Mouse (Mus musculus) adrenal gland, postnatal 4 days (tissue): ENCODE measurements around the gene Apon. TPM values are rescaled to one million over a fixed set of nuclear protein-coding genes. Genes with fewer than 3 reads are reported as not detected.
"Not testable (repeated sequence)": the region's sequence is repeated elsewhere in the genome, so short reads cannot be mapped to it uniquely, and the experiment has no call there.

Source experiments
- DNase-seq, 2 experiments: peaks; one replicate each; pipeline ENCODE4 v3.0.0; 2021 to 2022; ENCODE audit warnings: low spot score in 2 of 2, mixed read lengths in 2 of 2
- total RNA-seq, 2 experiments: library from RNA; stranded (reverse); gene quantifications; 2 replicates each; pipeline ENCODE4 v1.2.3; 2021

Gene Apon
- total RNA-seq, 2 experiments from 2014 or later = 4.7 TPM; not detected in 1

GRCm38 (mm10) chr10:128232420-128232985, 21.4 kb upstream of the Apon start:
- DNase-seq = peak in 1 of 2 experiments; percentile 25

DNA sequence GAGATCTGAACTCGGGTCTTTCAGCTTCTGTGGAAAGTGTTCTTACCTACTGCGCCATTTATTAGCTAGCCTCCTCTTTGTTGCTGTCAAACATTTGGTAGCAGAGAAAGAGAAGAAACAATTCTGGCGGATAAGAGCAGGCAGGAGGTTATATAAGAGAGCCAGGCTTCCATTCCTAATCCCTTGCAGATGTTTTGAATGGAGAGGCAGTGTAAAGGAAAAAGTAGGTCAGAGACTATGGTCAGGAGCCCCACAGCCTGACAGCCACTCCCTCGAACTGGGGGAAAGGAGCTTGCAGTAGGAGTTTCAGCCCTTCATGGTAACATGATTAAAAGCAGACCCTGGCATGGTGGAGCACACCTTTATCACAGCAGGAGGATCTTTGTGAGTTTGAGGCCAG, 17.6 kb upstream of the Apon start:
- no peak for DNase-seq

DNA sequence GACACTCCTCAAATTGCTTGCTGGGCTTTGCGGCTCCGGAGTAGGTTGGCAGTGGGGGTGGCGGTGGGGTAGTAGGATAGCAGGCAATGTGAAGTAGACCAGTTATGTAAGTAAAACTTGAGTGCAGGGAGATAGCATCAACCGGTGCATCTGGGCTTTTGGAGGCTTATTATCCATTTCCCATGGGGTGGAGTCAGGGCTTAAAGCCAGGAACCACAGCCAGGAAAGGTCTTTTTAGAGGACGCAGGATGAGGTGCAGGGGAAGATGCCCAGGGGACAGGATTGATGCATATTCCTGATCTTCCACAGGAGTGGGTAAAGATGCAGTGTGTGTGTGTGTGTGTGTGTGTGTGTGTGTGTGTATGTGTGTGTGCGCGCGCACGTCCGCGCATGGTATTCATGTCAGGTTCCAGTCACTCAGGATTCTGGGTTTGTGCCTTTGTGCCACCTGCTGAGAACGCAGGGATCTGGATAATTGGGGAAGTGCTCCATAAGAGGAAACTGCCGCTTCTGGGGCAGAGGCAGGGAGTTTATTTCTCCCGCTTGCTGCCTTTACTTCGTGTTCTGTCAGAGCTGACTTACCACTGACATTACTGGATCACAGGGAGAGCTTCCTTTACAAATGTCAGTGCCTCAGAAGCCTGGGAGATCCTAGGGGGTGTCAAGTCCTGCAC, 16.0 kb upstream of the Apon start:
- DNase-seq = no peak

DNA sequence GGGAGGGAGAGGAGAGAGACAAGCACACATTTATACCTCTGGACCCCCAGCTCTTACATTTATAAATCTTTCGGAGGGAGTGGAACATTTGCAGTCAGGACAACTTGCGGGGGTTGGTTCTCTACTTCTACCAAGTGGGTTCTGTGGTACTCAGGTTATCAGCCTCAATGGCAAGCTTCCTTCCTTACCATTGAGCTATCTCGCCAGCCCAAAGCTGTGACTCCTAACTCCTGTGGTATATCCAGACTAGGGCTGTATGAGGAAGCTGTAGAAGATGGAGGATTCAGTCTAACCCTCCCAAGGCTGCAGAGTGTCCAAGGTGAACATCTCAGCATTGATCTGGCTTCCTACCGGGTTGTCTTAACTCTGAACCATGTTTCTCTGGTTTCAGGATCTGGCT, 14.8 kb upstream of the Apon start:
- no peak for DNase-seq

- DNase-seq = no peak
These were observed 13.8 kb upstream of the Apon start for GRCm38 (mm10) chr10:128240131-128240530.

DNA sequence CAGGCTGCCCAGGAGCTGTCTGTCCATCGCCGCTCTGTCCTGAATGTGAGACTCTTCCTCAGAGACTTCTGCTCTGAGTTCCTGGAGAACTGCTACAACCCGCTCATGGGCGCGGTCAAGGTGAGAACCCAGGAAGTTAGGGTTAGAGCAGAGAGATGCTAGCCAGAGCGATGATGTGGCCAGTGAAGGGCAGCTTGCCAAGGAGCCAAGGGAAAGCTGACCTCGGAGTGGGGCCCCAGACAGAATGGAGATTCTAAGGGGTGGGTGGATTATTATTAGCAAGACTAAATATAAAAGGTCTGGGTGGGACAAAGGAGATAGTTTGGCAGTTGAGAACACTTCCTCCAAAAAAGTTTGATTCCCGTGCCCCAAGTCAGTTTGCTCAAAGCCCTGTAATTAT, 10.6 kb upstream of the Apon start:
- no peak for DNase-seq

- DNase-seq = no peak
These were observed 9.8 kb upstream of the Apon start for GRCm38 (mm10) chr10:128244121-128244520.

DNA sequence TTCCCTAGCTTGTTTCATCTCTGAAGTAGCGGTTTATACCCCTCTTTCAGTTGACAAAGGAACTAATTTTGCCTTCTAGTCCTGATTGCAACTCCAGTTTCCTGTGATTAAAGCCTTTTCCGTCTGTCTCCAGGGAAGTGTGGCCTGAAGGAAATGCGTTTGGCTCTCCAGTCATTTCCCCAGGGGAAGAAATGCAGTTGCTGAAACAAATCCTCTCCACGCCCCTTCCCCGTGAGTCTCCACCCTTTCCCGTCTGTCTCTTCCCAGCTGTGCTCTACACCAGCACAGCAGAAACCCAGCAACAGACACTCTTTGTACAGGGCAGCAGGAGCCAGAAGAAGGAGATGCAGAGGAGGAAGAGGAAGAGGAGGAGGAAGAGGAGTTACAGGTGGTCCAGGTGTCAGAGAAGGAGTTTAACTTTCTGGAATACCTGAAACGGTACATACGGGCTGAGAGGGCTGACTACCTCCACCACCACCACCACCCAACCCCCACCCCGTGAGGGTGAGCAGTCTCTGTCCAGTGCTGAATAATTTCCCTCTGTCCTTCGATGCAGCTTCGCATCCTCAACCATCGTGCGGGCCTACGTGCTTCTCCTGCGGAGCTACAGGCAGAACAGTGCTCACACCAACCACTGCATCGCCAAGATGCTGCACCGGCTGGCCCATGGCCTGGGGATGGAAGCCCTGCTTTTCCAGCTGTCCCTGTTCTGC, 6.7 kb upstream of the Apon start:
- no peak for DNase-seq

DNA sequence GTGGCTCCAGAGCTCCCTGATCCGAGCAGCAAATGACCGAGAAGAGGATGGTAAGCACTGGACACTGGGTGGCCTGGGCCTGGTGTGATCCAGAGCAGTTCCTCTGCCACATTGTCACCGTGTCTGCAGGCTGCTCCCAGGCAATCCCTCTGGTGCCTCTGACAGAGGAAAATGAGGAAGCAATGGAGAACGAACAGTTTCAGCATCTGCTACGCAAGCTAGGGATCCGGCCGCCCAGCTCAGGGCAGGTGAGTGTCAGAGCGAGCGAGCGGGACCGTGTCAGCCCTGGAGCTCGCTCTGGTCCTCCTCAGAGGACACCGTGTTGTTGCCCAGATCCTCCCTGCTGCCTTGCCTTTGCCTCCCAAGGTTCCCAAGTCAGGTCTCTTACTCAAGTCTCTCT, 3.3 kb upstream of the Apon start:
- DNase-seq = no peak

- no peak for DNase-seq
These were observed 2.0 kb downstream of the Apon start for GRCm38 (mm10) chr10:128255925-128256324.

DNA sequence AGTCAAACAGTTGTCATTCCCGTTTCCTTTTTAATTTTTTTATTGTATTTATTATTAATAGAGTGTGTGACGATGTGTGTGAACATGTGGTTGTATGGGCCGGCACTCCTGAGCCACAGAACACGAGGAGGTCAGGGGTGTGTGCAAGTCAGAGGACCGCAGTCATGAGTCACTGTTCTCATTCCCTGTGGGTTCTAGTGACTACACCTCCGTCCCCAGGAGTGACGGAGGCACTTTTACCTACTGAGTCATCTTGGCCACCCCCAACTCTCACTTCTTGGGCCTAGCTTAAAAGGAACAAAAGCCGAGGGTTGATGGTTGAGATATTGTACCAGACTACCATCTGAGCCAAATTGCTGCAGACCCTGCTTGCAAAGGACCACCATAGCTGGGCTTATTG, 2.4 kb downstream of the Apon start:
- DNase-seq = no peak

DNA sequence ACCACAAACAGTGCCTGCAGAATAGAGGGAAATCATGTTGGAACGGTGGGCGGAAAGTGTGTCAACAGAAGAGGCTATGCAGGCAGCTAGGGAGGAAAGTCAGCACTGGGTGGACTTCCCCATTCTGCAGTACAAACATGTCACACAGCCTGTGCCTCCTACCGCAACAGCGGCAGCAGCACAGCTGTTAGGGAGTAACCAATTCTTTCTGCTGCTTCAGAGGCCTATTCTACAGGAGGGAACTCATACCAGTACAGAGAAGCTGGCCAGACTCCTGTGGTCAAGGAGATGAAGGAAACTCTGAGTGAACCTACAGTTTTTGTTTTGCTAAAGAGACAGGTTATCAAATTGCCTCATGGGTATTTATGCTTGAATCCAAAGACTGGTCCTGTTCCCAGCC, 5.1 kb downstream of the Apon start:
- no peak for DNase-seq

- no peak for DNase-seq
These were observed 6.0 kb downstream of the Apon start for GRCm38 (mm10) chr10:128259946-128260345.

- DNase-seq = not testable (repeated sequence)
These were observed 6.5 kb downstream of the Apon start for GRCm38 (mm10) chr10:128260376-128260775.

DNA sequence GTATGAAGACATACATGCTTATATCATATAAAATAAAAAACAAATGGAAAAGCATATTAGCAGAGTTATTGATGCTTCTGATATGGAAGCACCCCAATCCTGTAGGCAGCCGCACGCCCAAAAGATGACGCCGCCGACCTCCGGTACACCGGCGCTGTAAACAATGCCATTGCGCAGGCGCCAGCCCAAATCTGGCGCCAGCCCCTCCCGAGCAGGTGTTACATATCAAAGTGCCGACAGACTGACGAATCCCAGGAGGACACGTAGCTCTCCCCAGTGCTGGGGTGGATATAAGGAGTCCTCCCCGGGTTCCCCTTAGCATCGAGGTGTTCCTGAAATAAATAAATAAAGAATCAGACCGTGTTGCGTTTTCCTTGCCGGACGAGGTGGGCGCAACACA, 8.4 kb downstream of the Apon start:
- DNase-seq = no peak

DNA sequence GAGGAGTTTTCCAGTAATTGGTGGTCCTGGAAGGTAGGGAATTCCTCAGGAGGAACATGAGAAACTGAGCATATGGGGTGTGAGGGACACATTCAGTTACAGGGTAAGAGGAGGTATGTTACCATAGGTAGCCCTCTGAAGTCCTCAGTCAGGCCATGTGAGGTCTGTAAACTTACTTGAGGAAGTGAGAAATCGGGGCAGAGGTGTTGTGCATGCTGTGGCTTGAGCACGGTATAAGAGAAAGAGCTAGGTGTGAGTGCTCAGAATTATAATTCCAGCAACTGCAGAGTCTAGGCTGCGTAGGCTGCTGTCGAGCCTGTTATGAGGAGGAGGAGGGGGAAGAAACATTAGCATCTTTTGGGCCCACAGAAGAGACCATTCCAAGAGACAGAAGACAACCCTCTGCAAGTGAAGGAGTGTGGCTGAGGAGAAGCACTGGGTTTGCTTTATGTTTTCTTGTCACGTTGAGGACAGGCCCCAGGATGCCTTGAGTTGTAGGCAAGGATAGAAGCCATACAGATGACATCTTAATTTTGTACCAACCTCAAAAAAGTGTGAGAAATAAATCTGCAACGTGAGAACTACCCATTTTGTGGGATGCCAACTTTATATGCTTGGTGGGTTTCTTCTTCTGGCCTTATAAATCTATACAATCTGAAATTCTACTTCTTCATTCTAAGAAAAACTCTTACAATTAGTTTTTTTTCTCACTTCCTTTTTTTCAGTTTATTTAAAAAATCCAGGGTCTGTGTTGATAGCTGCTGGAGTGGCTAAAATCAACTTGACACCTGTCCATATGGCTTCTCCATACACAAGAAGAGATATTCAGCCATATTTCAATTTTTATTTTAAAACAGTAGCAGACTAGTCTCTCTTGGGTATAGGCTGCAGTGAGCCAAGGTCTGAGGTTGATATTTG, 9.8 kb downstream of the Apon start:
- no peak for DNase-seq

- no peak for DNase-seq
These were observed 14.5 kb downstream of the Apon start, which contains the start of gene Apof for GRCm38 (mm10) chr10:128268371-128268770. Gene Apof (plus strand): TSS chr10:128268671.

GRCm38 (mm10) chr10:128269206-128269910, 15.5 kb downstream of the Apon start:
- DNase-seq = no peak

GRCm38 (mm10) chr10:128270287-128270841, 16.5 kb downstream of the Apon start, which contains the start of gene Stat2:
Gene Stat2 (plus strand): TSS chr10:128270559.
- DNase-seq = peak; percentile 77 to 95

- no peak for DNase-seq
These were observed 17.0 kb downstream of the Apon start for GRCm38 (mm10) chr10:128270866-128271265.
